Mouse (Mus musculus): ENCODE results near the gene Gpr31b. TPM values are rescaled to one million over a fixed set of nuclear protein-coding genes. Genes with fewer than 3 reads are reported as not detected.

The Gpr31b gene
- polyA plus RNA-seq, 1 experiment = 0.16 TPM

Other genes starting within 250 kb of the Gpr31b start
- gene Mas1, start 184.2 kb downstream of the Gpr31b start, polyA plus RNA-seq (2012; rRNA removed) = 0.28 and 0.66 TPM in 2 replicates
- 0.24 TPM in 1 of 2 replicates, not detected in the other for gene Mrgprh, start 176.3 kb downstream of the Gpr31b start, polyA plus RNA-seq (2012; rRNA removed)
- 1.8 and 2.1 TPM in 2 replicates for gene Pnldc1, start 142.1 kb downstream of the Gpr31b start, polyA plus RNA-seq (2012; rRNA removed)
- 82.2 and 93.1 TPM in 2 replicates for gene Tcp1, start 136.6 kb downstream of the Gpr31b start, polyA plus RNA-seq (2012; rRNA removed)
- gene Mrpl18, start 136.0 kb downstream of the Gpr31b start, polyA plus RNA-seq (2012; rRNA removed) = 48.4 and 54.8 TPM in 2 replicates
- 0.19 and 0.37 TPM in 2 replicates for gene Acat3, start 111.7 kb downstream of the Gpr31b start, polyA plus RNA-seq (2012; rRNA removed)
- 13.1 and 20.6 TPM in 2 replicates for gene Acat2, start 91.5 kb downstream of the Gpr31b start, polyA plus RNA-seq (2012; rRNA removed)
- 31.1 and 31.2 TPM in 2 replicates for gene Wtap, start 58.1 kb downstream of the Gpr31b start, polyA plus RNA-seq (2012; rRNA removed)
- 256 and 263 TPM in 2 replicates for gene Sod2, start 45.5 kb downstream of the Gpr31b start, polyA plus RNA-seq (2012; rRNA removed)
- gene Tcp10b, start 8.8 kb upstream of the Gpr31b start, polyA plus RNA-seq (2012; rRNA removed) = 0.06 and 0.16 TPM in 2 replicates
- 1.4 and 1.7 TPM in 2 replicates for gene Unc93a, start 79.5 kb upstream of the Gpr31b start, polyA plus RNA-seq (2012; rRNA removed)
- gene Smok2a, start 168.9 kb upstream of the Gpr31b start, polyA plus RNA-seq (2012; rRNA removed) = not detected in 2 replicates
- not detected in 2 replicates for gene Smok2b, start 178.0 kb upstream of the Gpr31b start, polyA plus RNA-seq (2012; rRNA removed)